Mouse (Mus musculus): ENCODE measurements at regions not wholly inside any gene's neighbourhood (a gene's known extent, or its start where the extent isn't known, plus 50 kb on each side); places are given as distances from the start of the nearest gene placed in this dataset.

DNA sequence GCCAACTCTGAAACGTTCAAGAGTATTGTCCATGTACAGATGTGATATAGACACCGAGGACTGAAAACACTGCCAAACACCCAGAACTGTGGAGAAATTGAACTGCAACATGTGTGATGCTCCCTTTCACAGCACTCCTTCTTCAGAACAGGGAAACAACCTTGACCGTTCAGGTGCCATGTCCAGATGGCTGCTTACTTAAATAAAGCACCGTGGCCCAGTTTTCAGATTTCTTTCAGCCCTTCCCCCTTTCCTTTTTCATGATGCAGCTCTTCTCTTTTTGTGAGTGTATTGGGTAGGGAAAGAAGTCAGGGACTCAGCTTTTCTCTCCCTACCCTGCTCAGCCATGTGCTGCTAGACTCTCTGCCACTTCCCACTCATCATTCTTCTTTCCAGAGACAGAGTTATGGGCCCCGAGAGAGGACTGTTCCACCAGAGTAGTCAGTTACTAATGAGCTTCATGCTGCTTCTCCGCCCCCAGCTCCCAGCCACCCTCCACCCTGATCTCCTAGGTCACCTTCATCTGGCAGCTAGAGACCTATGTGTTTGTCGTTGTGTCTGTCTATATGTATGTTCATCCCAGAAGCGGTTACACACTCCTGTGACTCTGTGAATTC is 74.3 kb upstream of the Astn2 start:
- DNase-seq (ENCODE audit: low read depth, low spot score), result no peak

All from skeletal muscle tissue, adult 2 months (tissue).